Mouse (Mus musculus) intestine, embryonic 15.5 days (tissue): Measurements from ENCODE around the gene Vmn1r239-ps. TPM values are rescaled to one million over a fixed set of nuclear protein-coding genes. Genes with fewer than 3 reads are reported as not detected.
"Not testable (repeated sequence)": the region's sequence is repeated elsewhere in the genome, so short reads cannot be mapped to it uniquely, and the experiment has no call there.

Source experiments
- ATAC-seq: fragments of 200-750 bp; cut with Nextera tagmentation; 2 replicates; pipeline ENCODE4 v1.8.0; 2017; ENCODE audit warnings: moderate TSS enrichment, moderate library complexity
- H3K27ac ChIP-seq: fragments of 300-500 bp; sonication (generic); 2 replicates; pipeline ENCODE4 v1.5.1; 2015; ENCODE audit warnings: mild to moderate bottlenecking, inconsistent platforms
- H3K27me3 ChIP-seq: fragments of 300-500 bp; sonication (generic); replicated peaks from 2 replicates; pipeline ENCODE4 v1.6.1; 2015; ENCODE audit warnings: inconsistent platforms
- H3K36me3 ChIP-seq: fragments of 300-500 bp; sonication (generic); 2 replicates; pipeline ENCODE4 v1.6.1; 2015; ENCODE audit warnings: inconsistent platforms
- H3K4me1 ChIP-seq: fragments of 300-500 bp; sonication (generic); replicated peaks from 2 replicates; pipeline ENCODE4 v1.6.1; 2015; ENCODE audit warnings: inconsistent platforms
- H3K4me2 ChIP-seq: fragments of 300-500 bp; sonication (generic); replicated peaks from 2 replicates; pipeline ENCODE4 v1.6.1; 2015; ENCODE audit warnings: mild to moderate bottlenecking, inconsistent platforms
- H3K4me3 ChIP-seq: fragments of 300-500 bp; sonication (generic); replicated peaks from 2 replicates; pipeline ENCODE4 v1.5.1; 2015; ENCODE audit warnings: inconsistent platforms
- H3K9ac ChIP-seq: fragments of 300-500 bp; sonication (generic); 2 replicates; pipeline ENCODE4 v1.6.1; 2015; ENCODE audit warnings: inconsistent platforms
- H3K9me3 ChIP-seq: fragments of 300-500 bp; sonication (generic); 2 replicates; pipeline ENCODE4 v1.6.1; 2016; ENCODE audit warnings: inconsistent platforms
- WGBS: fragments of 180-500 bp; shearing (Covaris S2); methylation state at CpG from one replicate; pipeline ENCODE4 v1.1.7; 2015; 5-methylcytosine and 5-hydroxymethylcytosine counted together
- polyA plus RNA-seq: library from polyadenylated mRNA; unstranded; fragments of >200 nt; fragmentation: Nextera tagmentation; extraction: Ambion mirVana; gene quantifications from 2 replicates; pipeline ENCODE4 v1.2.1, GENCODE M21; 2015

The Vmn1r239-ps gene
- not detected in 2 replicates for polyA plus RNA-seq

DNA sequence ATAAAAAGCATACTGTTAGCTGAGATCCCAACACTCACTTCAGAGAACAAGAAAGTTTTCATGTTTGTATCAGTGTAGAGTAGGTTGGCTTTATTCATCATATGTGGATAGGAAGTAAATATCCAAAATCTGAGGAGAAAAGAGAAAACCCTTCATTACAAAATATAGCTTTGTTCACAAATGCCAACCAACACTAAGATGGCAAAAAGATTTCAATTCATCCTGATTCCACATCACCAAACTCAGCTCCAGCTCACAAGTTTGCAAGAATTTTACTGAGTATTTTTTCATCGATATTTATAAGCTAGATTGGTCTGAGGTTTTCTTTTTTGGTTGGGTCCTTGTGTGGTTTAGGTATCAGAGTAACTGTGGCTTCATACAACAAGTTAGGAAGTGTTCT is at the start of gene Vmn1r239-ps:
Gene Vmn1r239-ps, minus strand, starts transcription at position 101 of the 400 bp plus-strand sequence.
- H3K27ac ChIP-seq, H3K27me3 ChIP-seq, H3K4me3 ChIP-seq, H3K4me1 ChIP-seq, H3K4me2 ChIP-seq, H3K9me3 ChIP-seq, H3K9ac ChIP-seq, ATAC-seq, H3K36me3 ChIP-seq: not testable (repeated sequence)
- 86% methylated on average over 1 of the region's 1 CpGs for WGBS

DNA sequence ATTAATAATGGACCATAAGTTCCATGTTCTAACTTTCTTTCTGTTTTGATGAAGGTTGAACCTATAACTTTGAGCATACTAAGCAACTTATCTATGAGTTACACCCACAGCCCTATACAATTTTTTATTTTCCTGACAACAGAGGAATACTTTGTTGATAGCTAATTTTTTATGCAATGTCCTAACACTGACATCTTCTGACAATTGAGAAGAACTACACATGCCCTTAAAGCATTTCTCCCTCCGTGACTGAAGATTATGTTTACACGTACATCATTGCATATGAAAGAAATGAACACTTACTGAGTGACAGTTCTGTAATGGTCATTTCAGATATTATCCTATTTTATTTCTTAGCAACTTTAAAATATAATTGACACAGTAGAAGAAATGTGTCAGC is 36.0 kb upstream of the Vmn1r239-ps start:
- Histone ChIP-seq H3K4me2 (no peak overlapping the region), H3K27me3 (no peaks in the 10 kb centered on the region), H3K36me3 (no peaks in the 10 kb centered on the region), H3K27ac (no peak overlapping the region), H3K4me1 (no peaks in the 10 kb centered on the region), H3K9ac (no peak overlapping the region), H3K4me3 (no peak overlapping the region), H3K9me3 (no peaks in the 10 kb centered on the region)
- WGBS, result 68% methylated on average over 2 of the region's 2 CpGs
- no peak for ATAC-seq

GRCm38 (mm10) chrX:147443386-147443785 is 10.1 kb downstream of the Vmn1r239-ps start:
- H3K27ac ChIP-seq, result no peak overlapping the region
- H3K4me2 ChIP-seq, result no peak overlapping the region
- ATAC-seq, result no peak
- no peak overlapping the region for H3K9ac ChIP-seq
- no peaks in the 10 kb centered on the region for H3K9me3 ChIP-seq
- no peaks in the 10 kb centered on the region for H3K4me1 ChIP-seq
- 74% methylated on average over 4 of the region's 4 CpGs for WGBS
- no peaks in the 10 kb centered on the region for H3K27me3 ChIP-seq
- H3K36me3 ChIP-seq, result no peaks in the 10 kb centered on the region
- H3K4me3 ChIP-seq, result no peak overlapping the region

- no peak overlapping the region for H3K4me2 ChIP-seq
- H3K36me3 ChIP-seq, result no peaks in the 10 kb centered on the region
- H3K9ac ChIP-seq, result no peak overlapping the region
- no peaks in the 10 kb centered on the region for H3K9me3 ChIP-seq
- H3K4me3 ChIP-seq, result no peak overlapping the region
- no peak for ATAC-seq
- H3K27me3 ChIP-seq, result no peaks in the 10 kb centered on the region
- 73% methylated on average over 2 of the region's 2 CpGs for WGBS
- H3K27ac ChIP-seq, result no peak overlapping the region
- no peaks in the 10 kb centered on the region for H3K4me1 ChIP-seq
These were observed 18.1 kb downstream of the Vmn1r239-ps start for GRCm38 (mm10) chrX:147435400-147435799.

DNA sequence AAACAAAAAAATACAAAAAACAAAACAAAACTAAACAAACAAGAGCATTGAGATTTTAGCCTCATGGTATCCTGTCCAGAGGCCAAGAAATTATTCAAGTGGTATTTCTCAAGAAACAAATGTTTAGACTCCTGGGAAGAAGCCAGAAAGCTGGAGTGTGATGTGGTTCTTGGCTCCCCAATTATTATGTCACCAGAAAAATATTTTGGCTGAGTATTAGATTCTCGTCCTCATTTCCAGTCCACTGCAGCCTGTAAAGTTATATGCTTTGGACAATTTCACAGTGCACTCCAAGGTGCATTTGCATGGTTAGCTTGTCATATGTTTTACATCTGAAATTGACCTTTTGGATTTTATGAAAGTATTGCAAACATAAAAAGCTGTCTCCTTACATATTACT is 23.8 kb downstream of the Vmn1r239-ps start:
- 0 out of 2 replicates have a peak, but pooled peaks have one; percentile 47 for ATAC-seq
- H3K4me1 ChIP-seq, result no peaks in the 10 kb centered on the region
- no peaks in the 10 kb centered on the region for H3K27me3 ChIP-seq
- H3K9me3 ChIP-seq, result no peaks in the 10 kb centered on the region
- no peak overlapping the region for H3K4me2 ChIP-seq
- 46% methylated on average over 1 of the region's 1 CpGs for WGBS
- H3K27ac ChIP-seq, result no peak overlapping the region
- H3K36me3 ChIP-seq, result no peaks in the 10 kb centered on the region
- no peak overlapping the region for H3K9ac ChIP-seq
- H3K4me3 ChIP-seq, result no peak overlapping the region

- Histone ChIP-seq H3K27ac (no peak within 1 kb of the TSS), H3K36me3 (no peaks in the 10 kb centered on the region), H3K27me3 (no peaks in the 10 kb centered on the region), H3K9ac (no peak within 1 kb of the TSS), H3K4me1 (no peaks in the 10 kb centered on the region), H3K4me3 (no peak within 1 kb of the TSS), H3K4me2 (no peak within 1 kb of the TSS), H3K9me3 (no peaks in the 10 kb centered on the region)
- no peak for ATAC-seq
- 40% methylated on average over 1 of the region's 1 CpGs for WGBS
These were observed 24.4 kb downstream of the Vmn1r239-ps start, which contains the start of gene Il13ra2 for GRCm38 (mm10) chrX:147429129-147429528. TSS of gene Il13ra2 (minus strand) at chrX:147429192.

Other genes starting within 250 kb of the Vmn1r239-ps start
- gene Il13ra2, start 24.5 kb downstream of the Vmn1r239-ps start, polyA plus RNA-seq, result not detected in 2 replicates
- 3.4 and 4.1 TPM in 2 replicates for gene Lrch2, start 100.4 kb upstream of the Vmn1r239-ps start, polyA plus RNA-seq